Mouse (Mus musculus): ENCODE data around the gene Sppl2b.

Gene Sppl2b

GRCm38 (mm10) chr10:80845055-80845693, 9.9 kb upstream of the Sppl2b start:
- no peak for DNase-seq (ENCODE audit: low read depth)

GRCm38 (mm10) chr10:80845732-80846131, 9.3 kb upstream of the Sppl2b start:
- DNase-seq (ENCODE audit: low read depth) = no peak

- peak; percentile 82 for DNase-seq (ENCODE audit: low read depth)
These were observed 6.5 kb upstream of the Sppl2b start for GRCm38 (mm10) chr10:80848571-80848970.

GRCm38 (mm10) chr10:80855749-80856073, 636 bp downstream of the Sppl2b start:
- no peak for DNase-seq (ENCODE audit: low read depth)

DNA sequence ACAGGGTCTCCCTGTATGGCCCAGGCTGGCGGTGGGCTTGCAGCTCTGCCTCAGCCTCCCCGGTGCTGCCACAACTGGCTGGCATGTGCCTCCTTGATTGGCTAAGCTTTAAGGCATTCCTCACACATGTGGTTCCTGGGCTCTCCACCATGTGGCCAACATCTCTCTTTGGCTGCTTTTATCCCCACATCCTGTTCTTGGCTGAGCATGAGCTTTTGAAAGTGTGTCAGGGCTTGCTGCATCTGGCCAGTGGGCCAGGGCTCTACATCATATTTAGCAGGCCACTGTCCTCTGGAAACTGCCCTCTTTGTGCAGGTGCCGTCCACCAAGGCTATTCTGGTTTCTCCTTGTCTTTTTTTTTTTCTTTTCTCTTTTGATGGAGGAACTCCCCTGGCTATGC, 1.2 kb downstream of the Sppl2b start:
- DNase-seq (ENCODE audit: low read depth) = no peak

- no peak for DNase-seq (ENCODE audit: low read depth)
These were observed 1.8 kb downstream of the Sppl2b start for GRCm38 (mm10) chr10:80856908-80857307.

DNA sequence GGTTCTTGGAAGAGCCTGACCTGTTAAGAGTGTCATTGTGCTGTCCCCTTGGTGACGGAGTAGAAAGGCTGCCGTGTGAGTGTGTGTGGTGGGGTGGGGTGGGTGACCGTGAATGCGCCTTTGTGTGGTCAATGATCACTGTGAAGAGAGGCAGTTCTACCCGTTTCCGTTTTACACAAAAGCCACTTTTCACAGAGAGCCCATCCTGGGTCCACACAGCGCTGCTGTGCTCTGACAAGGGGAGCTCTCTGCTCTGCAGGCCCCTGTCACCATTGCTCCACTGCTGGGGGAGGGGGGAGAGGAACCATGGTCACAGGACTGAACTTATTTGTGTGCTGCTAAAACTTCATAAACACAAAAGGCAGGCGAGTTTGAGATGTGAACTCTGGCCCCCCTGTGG, 2.3 kb downstream of the Sppl2b start:
- DNase-seq (ENCODE audit: low read depth) = no peak

- no peak for DNase-seq (ENCODE audit: low read depth)
These were observed 2.8 kb downstream of the Sppl2b start for GRCm38 (mm10) chr10:80857848-80858247.

GRCm38 (mm10) chr10:80858350-80858935, 3.4 kb downstream of the Sppl2b start:
- DNase-seq (ENCODE audit: low read depth) = peak; percentile 90

- no peak for DNase-seq (ENCODE audit: low read depth)
These were observed 7.2 kb downstream of the Sppl2b start for GRCm38 (mm10) chr10:80862305-80862704.

DNA sequence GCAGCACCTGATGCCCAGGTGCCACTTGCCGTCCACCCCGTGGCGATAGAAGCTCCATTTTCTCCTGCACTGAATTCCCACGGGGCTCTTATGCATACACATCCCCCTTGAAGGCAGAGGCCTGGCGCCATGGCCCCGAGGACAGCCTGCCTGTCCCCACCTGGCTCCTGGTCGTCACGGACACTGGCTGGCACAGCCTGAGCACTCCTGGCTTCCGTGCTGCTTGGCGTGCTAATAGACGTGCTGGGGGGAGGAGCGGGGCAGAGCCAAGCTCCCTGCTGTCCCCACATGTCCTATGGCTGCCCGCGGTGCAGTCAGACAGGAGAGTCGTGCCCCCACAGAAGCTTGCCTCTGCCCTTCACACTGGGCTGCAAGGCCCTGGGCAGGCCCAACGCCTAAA, 9.4 kb downstream of the Sppl2b start:
- no peak for DNase-seq (ENCODE audit: low read depth)

- DNase-seq (ENCODE audit: low read depth) = no peak
These were observed 15.9 kb downstream of the Sppl2b start for GRCm38 (mm10) chr10:80870993-80871392.

DNA sequence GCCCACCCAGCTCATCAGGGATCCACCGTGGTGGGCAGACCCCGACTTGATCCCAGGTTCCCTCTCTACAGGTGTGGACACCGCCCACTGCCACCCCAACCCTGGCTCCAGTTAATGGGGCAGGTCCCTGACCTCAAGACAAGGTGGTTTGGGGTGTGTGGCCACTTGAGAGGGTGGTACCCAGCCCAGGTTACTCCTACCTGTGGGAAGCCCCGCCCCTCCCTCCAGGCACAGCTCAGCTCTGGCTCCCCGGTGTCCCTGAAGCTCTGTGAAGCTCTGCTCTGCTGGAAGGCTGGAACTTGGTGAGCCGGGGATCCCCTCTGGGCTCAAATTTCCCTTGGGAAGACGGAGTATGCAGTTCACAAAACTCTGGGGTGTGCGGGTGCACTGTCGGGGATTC, 16.5 kb downstream of the Sppl2b start, which contains the start of gene Tmprss9:
Tmprss9 (plus strand) TSS at position 268 of the 400 bp plus-strand sequence.
- no peak for DNase-seq (ENCODE audit: low read depth)

DNA sequence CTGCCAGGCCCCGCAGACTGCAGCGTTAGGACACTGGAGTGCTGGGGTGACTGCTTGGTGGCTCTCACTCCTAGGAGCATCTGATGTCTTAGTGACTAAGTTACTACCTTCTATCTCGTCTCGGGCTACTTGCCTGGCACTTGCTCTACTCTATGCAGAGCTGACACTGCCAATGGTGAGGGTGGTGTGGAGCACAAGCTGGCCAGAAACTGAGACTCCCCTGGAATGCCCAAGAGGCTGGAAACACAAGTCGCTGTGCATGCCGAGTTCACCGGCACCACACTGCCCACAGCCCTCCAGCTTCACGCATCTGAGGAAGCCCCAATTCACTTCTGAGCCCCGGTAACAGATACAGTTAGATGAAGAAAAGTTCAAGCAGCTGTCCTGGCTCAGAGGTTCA, 19.0 kb downstream of the Sppl2b start:
- DNase-seq (ENCODE audit: low read depth) = no peak

- peak; percentile 51 for DNase-seq (ENCODE audit: low read depth)
These were observed 21.0 kb downstream of the Sppl2b start for GRCm38 (mm10) chr10:80876028-80876427.

DNA sequence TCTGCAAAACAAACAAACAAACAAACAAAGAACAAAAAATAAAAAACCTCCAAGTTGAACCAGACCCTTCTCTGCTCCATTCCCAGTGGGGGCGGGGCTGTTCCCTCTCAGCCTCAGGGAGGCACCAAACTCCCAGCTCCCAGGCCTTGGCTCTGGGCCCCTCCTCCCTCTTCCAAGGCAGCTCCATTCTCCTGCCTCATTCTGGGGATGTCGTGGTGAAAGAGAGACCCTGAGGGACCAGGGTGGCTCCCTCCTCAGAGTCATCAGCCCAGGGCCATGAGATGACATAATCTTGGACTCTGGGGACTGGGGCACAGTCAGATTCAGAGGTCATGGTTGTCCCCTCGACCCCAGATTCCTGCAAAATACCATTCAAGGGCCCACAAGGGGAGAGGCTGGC, 21.5 kb downstream of the Sppl2b start:
- DNase-seq (ENCODE audit: low read depth) = no peak

DNA sequence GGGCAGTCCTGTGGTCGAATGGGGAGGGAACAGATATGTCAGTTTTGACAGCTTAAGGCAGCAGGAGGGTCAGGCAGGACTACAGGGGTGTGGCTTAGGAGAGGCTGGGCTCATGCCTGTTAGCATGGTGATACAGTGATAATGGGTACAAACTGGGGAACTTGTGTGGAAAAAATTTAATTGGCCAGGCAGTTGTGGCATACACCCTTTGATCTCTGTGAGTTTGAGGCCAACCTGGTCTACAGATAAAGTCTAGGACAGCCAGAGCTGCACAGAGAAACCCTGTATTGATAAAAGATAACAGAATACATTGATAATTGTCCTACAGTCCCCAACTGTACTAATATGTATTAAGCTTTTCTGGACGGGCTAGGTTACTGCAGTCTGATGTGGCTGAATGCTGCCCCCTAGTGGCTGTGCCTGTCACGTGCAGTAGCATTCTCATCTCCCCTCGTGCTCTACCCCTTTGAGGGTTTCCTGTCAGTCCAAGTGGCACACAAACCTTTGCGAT, 25.1 kb downstream of the Sppl2b start:
- peak; percentile 72 for DNase-seq (ENCODE audit: low read depth)

DNA sequence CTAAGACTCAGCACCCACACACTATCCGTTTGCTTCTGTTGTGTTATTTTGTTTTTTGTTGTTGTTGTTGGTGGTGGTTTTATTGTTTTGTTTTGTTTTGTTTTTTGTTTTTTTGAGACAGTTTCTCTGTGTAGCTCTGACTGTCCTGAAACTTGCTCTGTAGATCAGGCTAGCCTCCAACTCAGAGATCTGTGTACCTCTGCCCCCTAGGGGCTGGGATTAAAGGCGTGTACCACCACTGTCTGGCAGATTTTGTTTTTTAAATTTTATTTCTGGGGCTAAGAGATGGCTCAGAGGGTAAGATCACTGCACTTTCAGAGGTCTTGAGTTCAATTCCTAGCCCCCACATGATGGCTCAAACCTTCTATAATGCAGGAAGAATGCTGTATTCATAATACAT, 25.8 kb downstream of the Sppl2b start:
- DNase-seq (ENCODE audit: low read depth) = no peak

GRCm38 (mm10) chr10:80881301-80881700, 26.2 kb downstream of the Sppl2b start:
- peak; percentile 61 for DNase-seq (ENCODE audit: low read depth)

GRCm38 (mm10) chr10:80887181-80887580, 32.1 kb downstream of the Sppl2b start:
- DNase-seq (ENCODE audit: low read depth) = no peak

- no peak for DNase-seq (ENCODE audit: low read depth)
These were observed 40.0 kb downstream of the Sppl2b start for GRCm38 (mm10) chr10:80895100-80895499.

GRCm38 (mm10) chr10:80895697-80896096, 40.6 kb downstream of the Sppl2b start:
- no peak for DNase-seq (ENCODE audit: low read depth)

- no peak for DNase-seq (ENCODE audit: low read depth)
These were observed 41.8 kb downstream of the Sppl2b start for GRCm38 (mm10) chr10:80896581-80897485.

All from c-Kit-positive CD71-positive TER-119-negative erythroid progenitor cells, embryonic 14.5 days (primary cell).